Mouse (Mus musculus) megakaryocyte, embryonic 14.5 days (primary cell): ENCODE results near the gene C1qc.

ENCODE experiments used
- FLI1 ChIP-seq: IDR thresholded peaks from 2 replicates; pipeline ENCODE4 v1.6.1; 2012; ENCODE audit warnings: low read length, inconsistent platforms, mixed read lengths
- GATA1 ChIP-seq: IDR thresholded peaks from 3 replicates; pipeline ENCODE4 v1.6.1; 2012; ENCODE audit warnings: mixed read lengths, low read length, inconsistent platforms, borderline replicate concordance

DNA sequence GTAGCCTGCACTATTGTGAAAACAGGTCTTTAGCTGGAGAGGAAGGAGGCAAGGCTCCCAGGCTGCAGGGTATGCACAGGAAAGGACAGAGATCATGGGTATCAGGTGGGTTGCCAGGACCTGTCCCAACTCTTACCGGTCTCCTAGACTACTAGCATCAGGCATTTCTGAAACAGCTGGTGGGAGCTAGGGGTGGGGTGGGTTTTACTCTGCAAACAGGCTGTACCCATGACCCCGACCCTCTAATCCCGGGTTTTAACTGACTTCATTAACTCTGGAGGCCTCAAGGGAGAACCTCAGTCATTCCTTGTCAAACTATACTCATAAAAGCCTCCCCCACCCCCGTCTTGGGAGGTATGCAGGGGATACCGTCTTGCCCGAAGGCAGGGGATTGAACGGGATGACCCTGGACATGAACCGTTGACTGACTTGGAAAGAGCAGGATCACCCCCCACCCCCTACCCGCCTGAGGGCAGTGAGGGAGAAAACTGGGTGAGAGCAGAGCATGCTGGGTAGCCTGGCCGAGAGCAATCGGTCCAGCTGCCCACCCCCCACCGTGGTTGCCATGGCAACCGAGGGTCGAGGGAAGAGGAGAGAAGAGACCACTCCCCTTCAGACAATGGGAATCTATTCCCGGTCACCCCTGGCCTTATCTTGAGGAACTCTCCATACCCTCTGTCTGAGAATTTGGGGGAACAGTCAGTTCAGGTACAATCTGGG lies 28.0 kb downstream of the C1qc start:
- TF ChIP-seq GATA1 = no peak
- no peak for TF ChIP-seq FLI1
